Mouse (Mus musculus) frontal cortex, adult 2 months (tissue): ENCODE measurements around the gene Rab25. TPM values are rescaled to one million over a fixed set of nuclear protein-coding genes. Genes with fewer than 3 reads are reported as not detected.

Experiments
- DNase-seq, 2 experiments: peaks; one replicate each; pipeline ENCODE4 v3.0.0; 2022; ENCODE audit warnings: low spot score in 1 of 2; ENCODE audit errors: extremely low spot score in 1 of 2
- polyA plus RNA-seq: library from polyadenylated mRNA; depleted of rRNA; stranded (reverse); fragments of >200 nt; gene quantifications from 2 replicates; pipeline ENCODE4 v1.2.3, GENCODE M21; 2012

The Rab25 gene
- polyA plus RNA-seq, 1 experiment: 0.40 TPM

DNA sequence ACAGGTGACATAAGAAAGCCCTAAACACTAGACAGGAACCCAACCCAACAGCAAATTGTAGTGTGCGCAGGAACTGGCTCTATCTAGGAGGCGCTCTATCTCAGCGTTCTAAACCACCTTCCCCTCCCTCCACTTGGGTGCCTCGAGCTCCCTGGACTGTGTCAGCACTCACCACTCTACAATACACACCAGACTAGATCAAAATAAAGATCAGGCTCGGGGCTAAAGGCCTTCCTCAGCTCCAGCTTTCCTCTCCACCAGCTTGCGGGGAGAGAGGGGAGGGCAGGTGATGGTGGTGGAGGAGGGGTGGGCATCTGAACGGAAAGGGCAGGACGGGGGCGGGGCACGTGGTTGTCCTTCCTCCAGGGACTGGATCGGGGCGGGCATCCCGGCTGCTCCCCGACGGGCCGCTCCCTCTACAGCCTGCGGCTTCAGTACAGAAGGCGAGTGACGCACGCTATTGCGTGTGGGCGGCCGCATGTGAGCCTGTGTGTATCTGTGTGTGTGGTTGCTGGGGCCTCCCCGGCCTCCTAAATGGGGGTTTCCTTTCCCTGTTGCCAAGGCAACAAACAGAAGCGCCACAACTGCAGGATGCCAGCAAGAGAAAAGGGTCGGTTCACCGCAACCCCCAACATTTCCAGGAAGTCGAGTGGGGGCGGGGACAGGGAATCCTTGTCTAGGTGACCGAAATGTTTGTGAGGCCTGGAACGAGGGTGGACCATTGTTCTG is 38.2 kb downstream of the Rab25 start, which contains the start of gene Lmna:
TSS of gene Lmna (minus strand) at position 265 of the 729 bp plus-strand sequence.
- peak; percentile 88 to 92 for DNase-seq

DNA sequence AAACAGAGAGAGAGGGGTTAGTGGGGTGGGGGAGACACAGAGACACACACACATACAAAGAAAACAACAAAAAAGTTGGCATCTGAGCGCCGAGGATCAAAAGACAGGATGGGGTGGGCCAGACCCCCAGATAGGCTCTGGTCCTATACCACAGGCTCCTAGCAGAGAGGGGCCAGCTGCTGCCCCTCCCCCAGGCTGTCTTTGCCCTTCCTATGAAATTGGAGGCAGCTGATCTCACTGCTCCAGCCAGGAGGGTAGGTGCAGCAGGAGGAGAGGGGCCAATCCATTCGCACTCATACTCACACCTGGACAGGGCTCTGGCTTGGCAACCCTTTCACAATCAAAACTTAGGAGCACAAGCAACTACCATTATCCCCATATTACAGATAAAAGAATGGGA is 38.9 kb downstream of the Rab25 start:
- no peak for DNase-seq

DNA sequence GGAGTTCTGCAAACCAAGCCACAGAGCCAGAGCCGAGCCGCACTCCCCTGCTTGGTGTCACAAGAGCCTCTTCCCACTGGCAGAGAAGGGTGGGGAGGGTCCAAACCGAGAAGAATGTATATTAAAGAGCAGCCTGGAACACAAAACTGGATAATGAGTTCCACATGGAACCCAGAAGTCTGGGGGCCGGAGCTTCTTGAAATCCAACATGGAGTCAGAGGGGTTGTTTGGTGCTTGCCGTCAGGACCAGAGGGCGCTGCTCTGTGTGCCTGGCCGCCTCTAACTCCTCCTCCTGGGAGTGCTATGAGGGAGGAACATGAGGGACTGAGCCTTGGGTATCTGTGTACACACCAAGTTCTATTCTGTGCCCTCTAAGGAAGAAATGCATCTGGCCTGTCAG is 42.3 kb downstream of the Rab25 start:
- DNase-seq: no peak

DNA sequence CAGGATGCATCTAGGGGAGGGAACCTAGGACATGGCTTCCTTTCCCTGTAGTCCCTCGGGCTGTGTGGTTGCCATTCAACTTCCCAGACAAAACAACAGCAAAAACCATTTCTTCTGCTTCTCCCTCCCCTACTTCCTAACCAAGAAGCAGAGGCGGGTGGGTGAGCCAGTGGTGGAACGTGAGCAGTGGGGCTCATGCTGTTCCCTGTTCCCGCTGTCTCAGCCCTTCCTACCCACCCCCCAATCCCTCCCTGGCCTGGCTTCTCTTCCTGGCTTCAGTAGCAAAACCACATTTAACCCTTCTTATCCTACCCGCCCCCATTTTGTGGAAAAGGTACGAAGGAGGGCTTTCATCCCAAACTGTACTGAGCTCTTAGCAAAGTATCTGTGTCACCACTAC is 43.0 kb downstream of the Rab25 start:
- DNase-seq: no peak

DNA sequence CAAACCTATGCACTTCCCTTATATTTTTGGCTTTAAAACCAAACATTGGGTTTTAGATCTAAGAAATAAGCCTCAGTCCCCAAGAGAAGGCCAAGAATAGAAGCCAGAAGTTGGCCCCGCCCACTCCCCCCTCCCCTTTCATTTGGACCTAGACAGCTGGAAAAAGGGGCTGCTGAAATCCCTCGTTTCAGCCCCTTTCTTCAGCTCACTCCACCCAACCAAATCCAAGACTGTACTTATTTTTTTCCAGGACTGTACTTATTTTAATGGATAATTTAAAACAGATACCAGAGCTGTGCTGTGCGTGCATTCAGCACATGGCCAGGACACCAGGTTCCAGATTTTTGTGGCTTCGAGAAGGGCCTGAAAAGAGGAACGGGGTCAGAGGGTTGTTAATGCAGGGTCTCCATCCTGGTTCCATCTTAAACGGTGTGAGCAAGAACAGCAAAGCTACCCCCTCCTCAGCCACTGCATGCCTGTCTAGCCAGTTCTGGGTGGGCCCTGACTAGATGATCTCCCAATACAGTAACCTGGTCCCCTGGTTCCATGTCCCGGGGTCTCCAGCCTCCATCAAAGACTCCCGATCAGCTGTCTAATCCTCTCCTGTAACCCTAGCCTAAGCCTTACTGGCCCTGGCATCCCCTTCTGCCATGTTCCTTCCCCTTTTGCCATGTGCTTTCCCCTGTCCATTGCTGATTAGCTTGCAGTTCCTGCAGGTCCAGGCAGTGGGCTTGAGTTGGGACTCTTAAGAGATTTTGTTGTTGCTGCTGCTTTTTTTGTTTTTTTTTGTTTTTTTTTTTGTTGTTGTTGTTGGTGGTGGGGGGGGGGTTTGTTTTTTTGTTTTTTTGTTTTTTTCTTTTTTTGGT is 44.0 kb downstream of the Rab25 start:
- DNase-seq: no peak

DNA sequence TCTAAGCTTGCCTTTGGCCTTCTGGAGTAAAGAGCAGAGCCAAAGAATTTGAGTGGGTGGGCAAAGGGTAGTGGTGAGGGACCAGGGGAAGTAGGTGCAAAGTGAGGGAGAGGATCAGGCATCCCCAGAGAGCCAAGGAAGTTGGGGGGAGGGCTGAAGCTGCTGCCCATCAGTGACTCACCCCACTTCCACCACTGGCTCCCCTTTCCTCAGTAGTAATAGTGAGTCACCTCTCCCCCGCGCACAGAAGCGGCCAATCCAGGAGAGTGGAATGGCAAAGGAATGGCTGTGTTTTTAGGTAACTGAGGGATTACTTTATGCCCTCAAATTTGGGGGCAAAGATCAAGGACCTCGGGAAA is 44.6 kb downstream of the Rab25 start:
- DNase-seq: peak in 1 of 2 experiments; percentile 67

DNA sequence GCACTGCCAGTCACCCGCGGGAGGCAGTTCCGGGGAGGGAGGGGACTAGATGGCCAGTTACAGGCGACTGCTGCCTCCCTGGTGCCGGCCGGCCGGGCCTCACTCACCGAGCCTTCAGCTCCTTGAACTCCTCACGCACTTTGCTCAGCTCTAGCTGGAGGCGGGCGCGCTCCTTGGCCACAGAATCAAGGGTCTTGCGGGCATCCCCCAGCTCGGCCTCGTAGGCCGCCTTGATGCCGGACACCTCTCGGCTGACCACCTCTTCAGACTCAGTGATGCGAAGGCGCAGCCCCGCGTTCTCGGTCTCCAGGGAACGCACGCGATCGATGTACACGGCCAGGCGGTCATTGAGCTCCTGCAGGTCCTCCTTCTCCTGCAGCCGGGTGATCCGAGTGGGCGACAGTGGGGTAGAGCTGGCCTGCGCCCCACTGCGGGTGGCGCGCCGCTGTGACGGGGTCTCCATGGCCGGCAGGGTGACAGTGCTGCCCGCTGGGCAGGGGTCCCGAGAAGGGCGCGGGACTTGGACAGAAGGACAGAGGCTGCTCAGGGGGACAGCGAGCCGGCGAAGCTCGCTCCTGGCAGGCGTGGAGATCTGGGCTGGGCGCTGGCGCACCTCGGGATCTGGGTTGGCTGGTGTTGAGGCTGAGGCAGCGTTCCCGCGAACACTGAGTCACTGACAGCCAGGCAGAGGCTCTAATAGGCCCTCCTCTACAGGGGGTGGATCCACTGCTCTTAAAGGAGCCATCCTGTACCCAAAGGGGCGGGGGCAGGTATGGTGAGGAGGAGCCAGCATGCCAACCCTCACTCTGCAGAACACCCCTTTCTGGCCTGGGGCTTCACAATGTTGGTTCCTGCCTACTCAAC is 45.2 kb downstream of the Rab25 start:
- peak; percentile 87 to 95 for DNase-seq

DNA sequence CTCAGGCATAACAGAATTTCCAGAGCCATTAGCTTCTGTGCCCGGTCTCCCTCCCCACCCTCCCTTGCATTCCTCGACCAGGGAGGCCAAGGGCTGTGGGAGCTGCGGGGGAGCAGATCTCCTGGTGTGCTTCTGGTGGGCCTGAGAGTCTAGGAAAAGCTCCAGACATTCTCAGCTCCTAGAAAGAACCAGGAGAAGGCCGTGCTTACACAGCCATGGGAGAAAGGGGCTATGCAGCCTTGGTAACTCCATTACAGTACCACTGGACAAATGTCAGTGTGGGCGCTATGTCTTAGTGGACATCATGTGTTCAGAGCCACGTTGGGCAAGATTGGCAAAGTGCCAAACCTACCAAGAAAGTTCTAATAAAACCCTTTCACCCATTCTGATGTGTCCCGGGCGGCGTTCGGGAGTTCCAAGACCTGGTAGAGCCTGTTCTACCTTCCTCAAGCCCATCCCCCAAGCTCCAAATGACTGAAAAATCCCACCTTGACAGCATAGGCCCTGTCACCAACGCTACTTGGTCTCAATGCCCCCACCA is 46.0 kb downstream of the Rab25 start:
- DNase-seq: no peak

DNA sequence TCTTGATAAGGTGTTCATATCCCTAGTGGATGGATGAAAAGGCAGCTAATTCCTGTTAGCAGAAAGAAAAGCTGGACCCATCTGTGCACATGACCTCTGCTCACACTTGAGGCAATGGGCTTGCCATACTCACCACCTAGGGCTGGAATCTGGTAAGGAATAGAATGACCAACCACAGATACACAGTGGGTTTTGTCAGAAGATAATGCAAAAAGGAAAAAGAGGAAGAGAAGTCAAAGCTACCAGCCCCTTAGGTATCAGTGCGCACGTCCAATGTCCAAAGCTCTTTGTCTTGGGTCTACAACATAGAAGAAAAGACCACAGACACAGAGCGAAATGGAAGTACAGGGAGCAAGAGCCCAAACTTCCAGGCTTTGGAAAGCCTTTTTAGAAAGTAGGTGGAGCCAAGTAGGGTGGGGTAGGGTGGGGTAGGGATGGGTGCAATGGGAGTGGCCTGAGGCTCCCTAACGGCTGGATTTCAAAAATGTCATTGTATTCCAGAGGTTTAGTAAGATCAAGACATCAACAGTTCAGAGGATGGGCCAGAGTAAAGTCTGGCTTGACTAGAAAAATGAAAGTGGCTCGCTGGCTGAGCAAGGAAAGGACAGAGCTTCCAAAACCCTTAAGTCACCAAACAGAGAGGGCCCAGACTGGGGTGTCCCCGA is 46.6 kb downstream of the Rab25 start:
- no peak for DNase-seq

DNA sequence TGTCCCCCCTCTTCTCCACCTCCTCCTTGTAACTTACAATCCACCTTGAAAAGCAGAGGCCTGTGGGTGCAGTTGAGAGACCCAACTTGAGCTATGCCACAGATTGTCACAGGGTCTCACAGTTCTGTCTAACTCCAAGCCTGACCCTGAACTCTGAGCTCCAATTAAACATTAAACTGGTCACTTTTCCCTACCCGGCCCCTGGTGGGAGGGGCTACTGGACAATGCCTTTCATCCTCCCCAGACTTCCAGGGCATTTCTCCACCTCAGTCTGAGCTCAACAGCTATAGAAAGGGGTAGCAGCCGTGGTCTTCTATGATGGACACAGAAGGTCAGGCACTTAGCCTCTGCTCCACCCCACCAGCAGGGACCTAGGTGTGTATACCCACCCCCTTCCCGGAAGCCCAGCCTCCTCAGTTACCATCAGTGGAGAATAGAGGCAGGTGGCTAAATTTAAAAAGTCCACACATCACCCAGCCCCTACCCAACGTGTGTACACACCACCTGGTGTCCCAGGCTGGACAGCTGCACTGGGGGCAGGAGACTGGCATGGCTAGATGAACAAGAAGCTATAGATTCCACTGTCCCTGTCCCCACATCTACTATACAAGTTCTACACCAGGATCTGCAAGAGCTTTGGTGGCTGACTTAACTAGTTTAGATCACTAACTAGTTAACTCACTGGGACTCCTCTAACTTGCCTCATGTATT is 47.3 kb downstream of the Rab25 start:
- no peak for DNase-seq

DNA sequence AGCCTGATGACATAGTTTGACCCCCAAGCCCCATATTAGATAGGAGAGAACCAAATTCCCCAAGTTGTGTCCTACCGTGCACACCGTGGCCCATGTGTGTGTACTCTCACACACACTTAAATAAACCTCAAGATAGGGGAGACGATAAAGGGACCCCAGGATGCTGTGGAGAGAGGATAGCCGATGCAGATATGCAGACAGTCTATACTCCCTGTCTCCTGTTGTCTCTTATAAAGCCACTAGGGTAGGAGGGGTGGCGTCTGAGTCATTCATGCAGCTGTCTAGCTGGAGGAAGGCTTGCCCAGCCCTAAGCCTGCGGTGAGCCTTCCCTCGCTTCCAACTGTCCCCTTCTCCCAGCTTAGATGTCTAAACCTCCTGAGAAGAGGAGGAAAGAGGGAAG is 48.0 kb downstream of the Rab25 start:
- no peak for DNase-seq

DNA sequence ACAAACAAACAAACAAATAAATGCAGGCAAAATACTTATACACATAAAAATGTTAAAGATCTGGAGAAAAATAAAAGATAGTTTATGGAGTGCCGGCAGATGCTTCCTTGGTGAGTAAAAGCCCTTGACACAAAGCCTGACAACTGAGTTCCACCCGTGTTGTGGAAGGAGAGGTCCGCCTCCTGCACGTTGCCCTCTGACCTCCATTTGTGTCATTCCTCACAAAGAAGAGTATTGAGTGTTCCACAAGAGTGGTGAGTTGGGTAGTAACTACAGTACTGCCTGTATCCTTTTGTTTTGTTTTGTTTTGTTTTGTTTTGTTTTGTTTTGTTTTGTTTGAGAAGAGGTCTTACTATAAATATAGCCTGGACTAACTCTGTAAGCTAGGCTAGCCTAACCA is 48.5 kb downstream of the Rab25 start:
- no peak for DNase-seq

DNA sequence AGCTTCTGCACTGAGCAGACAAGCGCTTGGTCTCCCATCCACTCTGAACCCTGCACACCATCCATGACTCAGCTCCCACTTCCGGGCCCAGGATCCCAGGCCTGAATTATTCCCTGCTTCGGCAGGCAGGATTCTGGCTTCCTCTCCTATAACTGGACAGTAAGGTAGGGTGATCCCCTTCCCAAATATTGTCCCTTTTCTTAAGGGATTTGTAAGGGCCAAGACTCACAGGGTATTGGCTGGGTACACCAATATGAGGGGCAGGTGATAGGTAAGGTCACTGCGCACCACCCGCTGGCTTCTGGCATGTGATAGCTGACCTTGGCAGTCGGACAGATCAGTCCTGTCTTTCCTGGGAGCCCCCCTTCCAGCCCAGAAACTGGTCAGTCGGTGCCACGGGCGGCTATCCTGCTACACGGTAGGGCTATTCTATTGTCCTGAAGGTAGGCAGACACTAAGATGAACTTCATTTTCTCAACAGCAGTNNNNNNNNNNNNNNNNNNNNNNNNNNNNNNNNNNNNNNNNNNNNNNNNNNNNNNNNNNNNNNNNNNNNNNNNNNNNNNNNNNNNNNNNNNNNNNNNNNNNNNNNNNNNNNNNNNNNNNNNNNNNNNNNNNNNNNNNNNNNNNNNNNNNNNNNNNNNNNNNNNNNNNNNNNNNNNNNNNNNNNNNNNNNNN is 52.2 kb downstream of the Rab25 start:
- DNase-seq: no peak

DNA sequence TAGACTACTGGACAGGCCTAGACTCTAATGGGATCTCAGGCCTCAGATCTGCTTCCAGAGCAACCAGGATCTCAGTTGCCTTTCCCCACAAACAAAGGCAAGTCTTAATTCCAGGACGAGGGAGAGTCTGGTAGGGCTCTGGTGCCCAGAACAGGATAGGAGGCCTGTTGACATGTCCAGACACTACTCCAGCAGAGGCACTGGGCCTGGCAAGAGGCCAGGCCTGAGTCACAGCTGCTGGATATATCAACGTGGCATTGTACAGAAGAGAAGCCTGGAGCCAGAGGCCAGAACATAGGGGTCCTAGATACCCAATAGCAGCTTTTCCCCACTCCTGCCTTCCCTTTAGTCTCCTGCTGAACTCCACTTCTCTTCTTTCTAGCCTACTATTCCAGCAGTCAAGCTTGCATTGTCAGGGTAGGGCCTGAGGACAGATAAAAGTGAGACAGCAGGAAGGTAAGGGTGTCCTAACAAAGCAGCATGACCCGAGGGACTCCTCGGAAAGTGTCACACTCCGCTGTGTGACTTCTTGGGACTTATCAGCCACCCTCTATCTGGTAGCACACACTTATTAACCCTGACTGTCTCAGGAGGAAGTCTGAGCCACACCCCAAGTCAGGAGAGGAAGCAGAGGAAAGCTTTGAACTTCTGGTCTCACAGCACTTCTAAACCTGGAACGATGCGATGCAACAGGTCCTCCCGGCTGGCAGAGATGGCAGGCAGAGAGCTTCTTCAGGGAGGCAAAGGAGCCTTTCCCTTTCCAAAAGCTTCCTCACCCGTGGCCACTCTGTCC is 53.1 kb downstream of the Rab25 start:
- DNase-seq: no peak

DNA sequence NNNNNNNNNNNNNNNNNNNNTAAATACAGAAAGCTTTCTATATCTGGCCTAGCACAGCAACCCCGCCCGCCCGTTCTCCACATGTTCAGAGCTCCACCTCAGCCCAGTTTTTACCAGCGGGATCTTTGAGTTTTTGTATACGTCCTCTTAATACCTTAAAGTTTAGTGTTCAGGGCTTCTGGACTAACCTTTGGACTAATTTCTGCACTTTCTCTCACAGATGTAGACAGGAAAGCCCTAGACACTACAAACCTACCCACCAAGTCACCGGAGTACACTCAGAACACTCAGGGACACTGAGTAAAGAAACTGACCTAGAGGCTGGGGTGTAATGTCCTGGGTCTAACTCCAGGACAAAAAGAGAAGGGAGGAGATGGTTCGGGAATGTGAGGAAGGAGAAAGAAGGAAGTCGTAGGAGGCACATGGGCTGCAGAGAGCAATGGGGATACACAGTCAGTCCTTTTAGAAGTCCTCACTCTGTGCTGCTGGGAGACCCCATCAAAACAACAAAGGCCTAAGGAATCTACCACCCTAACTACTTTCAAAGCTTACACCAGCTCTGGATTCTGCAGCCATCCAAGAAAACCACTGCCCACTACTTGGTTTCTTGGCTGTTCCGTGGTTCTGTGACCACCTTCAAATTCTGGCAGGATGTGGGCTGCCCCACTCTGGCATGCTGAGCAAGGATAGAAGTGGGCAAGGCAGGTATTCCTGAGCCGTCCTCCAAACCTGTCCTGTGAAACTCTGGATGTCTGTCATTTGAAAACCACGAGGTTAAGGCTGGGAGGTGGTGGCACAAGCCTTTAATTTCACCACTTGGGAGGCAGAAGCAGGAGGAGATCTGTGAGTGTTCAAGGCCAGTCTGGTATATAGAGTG is 54.2 kb downstream of the Rab25 start:
- DNase-seq: no peak
